Mouse (Mus musculus) lung, postnatal 0 days (tissue): ENCODE results near the gene Kpna3. TPM values are rescaled to one million over a fixed set of nuclear protein-coding genes. Genes with fewer than 3 reads are reported as not detected.

Experiments
- ATAC-seq: fragments of 200-750 bp; cut with Nextera tagmentation; 2 replicates; pipeline ENCODE4 v1.8.0; 2017; ENCODE audit warnings: moderate library complexity
- DNase-seq: peaks from one replicate; pipeline ENCODE4 v3.0.0-alpha.2; 2016; ENCODE audit warnings: low spot score
- H3K27ac ChIP-seq: fragments of 300-500 bp; sonication (generic); 2 replicates; pipeline ENCODE4 v1.5.1; 2014; ENCODE audit warnings: antibody characterized with exemption, mild to moderate bottlenecking, low read length, mixed read lengths
- H3K27me3 ChIP-seq: fragments of 300-500 bp; sonication (generic); replicated peaks from 2 replicates; pipeline ENCODE4 v1.6.1; 2014; ENCODE audit warnings: low read length, mixed read lengths; ENCODE audit not compliant: insufficient read depth
- H3K36me3 ChIP-seq: fragments of 300-500 bp; sonication (generic); 2 replicates; pipeline ENCODE4 v1.6.1; 2014; ENCODE audit warnings: low read length, mixed read lengths; ENCODE audit not compliant: insufficient read depth
- H3K4me1 ChIP-seq: fragments of 300-500 bp; sonication (generic); 2 replicates; pipeline ENCODE4 v1.6.1; 2014; ENCODE audit warnings: antibody characterized with exemption, low read depth, low read length, mixed read lengths; ENCODE audit not compliant: insufficient read depth
- H3K4me2 ChIP-seq: fragments of 300-500 bp; sonication (generic); replicated peaks from 2 replicates; pipeline ENCODE4 v1.6.1; 2014; ENCODE audit warnings: low read depth, mild to moderate bottlenecking, low read length, moderate library complexity, mixed read lengths
- H3K4me3 ChIP-seq: fragments of 300-500 bp; sonication (generic); 2 replicates; pipeline ENCODE4 v1.5.1; 2014; ENCODE audit warnings: low read depth, low read length
- H3K9ac ChIP-seq: fragments of 300-500 bp; sonication (generic); replicated peaks from 2 replicates; pipeline ENCODE4 v1.6.1; 2014; ENCODE audit warnings: low read depth, mild to moderate bottlenecking
- H3K9me3 ChIP-seq: fragments of 300-500 bp; sonication (generic); 2 replicates; pipeline ENCODE4 v1.6.1; 2016; ENCODE audit warnings: low read length, mixed read lengths
- CTCF ChIP-seq: IDR thresholded peaks from 2 replicates; pipeline ENCODE4 v1.5.1; 2016; ENCODE audit warnings: antibody characterized with exemption, mild to moderate bottlenecking
- EP300 ChIP-seq: IDR thresholded peaks from 2 replicates; pipeline ENCODE4 v1.6.1; 2016; ENCODE audit warnings: antibody characterized with exemption, mild to moderate bottlenecking, control low read depth
- WGBS: fragments of 180-500 bp; shearing (Covaris S2); extraction: QIAGEN DNeasy Blood & Tissue Kit; methylation state at CpG from one replicate; pipeline ENCODE4 v1.1.7; 2014; 5-methylcytosine and 5-hydroxymethylcytosine counted together
- polyA plus RNA-seq: library from polyadenylated mRNA; unstranded; fragments of >200 nt; fragmentation: Nextera tagmentation; extraction: Ambion mirVana; gene quantifications from 2 replicates; pipeline ENCODE4 v1.2.1, GENCODE M21; 2015

Gene Kpna3
- polyA plus RNA-seq, result 14.8 and 16.4 TPM in 2 replicates

GRCm38 (mm10) chr14:61439661-61440559 is at the start of gene Kpna3:
TSS of gene Kpna3 (minus strand) at chr14:61439874.
- no peaks in the 10 kb centered on the region for H3K27me3 ChIP-seq
- peak within 1 kb of the TSS; percentile 63 for H3K9ac ChIP-seq
- ATAC-seq (peak; percentile 98), DNase-seq (peak; percentile 99)
- WGBS, result under 1% methylated on average over 55 of the region's 85 CpGs
- H3K36me3 ChIP-seq, result no peaks in the 10 kb centered on the region
- H3K9me3 ChIP-seq, result no peaks in the 10 kb centered on the region
- TF ChIP-seq CTCF (no peak), EP300 (no peak)
- peak within 1 kb of the TSS; percentile 78 for H3K4me3 ChIP-seq
- H3K4me1 ChIP-seq, result no peaks in the 10 kb centered on the region
- peak within 1 kb of the TSS; percentile 88 for H3K4me2 ChIP-seq
- peak within 1 kb of the TSS; percentile 96 for H3K27ac ChIP-seq

GRCm38 (mm10) chr14:61460365-61460764 is 20.7 kb upstream of the Kpna3 start:
- ATAC-seq, result no peak
- Histone ChIP-seq H3K4me3 (no peak overlapping the region), H3K9me3 (no peaks in the 10 kb centered on the region), H3K27ac (no peak overlapping the region), H3K27me3 (no peaks in the 10 kb centered on the region), H3K36me3 (no peaks in the 10 kb centered on the region), H3K4me2 (no peak overlapping the region), H3K9ac (no peak overlapping the region), H3K4me1 (no peaks in the 10 kb centered on the region)
- no peak for DNase-seq
- 66% methylated on average over 2 of the region's 2 CpGs for WGBS
- no peak for TF ChIP-seq EP300
- no peak for TF ChIP-seq CTCF

DNA sequence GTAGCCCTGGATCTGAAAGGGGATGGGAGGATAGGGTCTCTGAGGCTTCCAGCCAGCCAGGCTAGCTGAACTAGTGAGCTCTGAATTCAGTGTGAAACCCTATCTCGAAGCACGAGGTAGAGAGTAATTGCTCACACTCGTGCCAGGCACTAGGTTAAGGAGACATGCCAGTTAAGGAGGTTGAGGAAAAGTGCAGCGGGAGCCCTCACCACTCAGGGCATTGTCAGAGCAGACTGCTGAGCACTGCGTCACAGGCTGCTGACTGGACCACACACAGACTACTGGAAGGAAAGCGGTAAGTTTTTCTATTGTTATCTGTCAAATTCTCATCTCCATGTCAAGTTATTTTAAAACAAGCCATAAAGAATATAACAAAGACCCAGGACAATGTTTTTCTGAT is 17.8 kb upstream of the Kpna3 start:
- H3K4me2 ChIP-seq, result no peak overlapping the region
- H3K27me3 ChIP-seq, result no peaks in the 10 kb centered on the region
- H3K9ac ChIP-seq, result no peak overlapping the region
- no peak overlapping the region for H3K4me3 ChIP-seq
- no peak overlapping the region for H3K27ac ChIP-seq
- no peak for ATAC-seq
- H3K4me1 ChIP-seq, result no peaks in the 10 kb centered on the region
- H3K9me3 ChIP-seq, result no peaks in the 10 kb centered on the region
- DNase-seq, result no peak
- H3K36me3 ChIP-seq, result no peaks in the 10 kb centered on the region
- 31% methylated on average over 6 of the region's 6 CpGs for WGBS
- TF ChIP-seq EP300 (no peak), CTCF (no peak)

GRCm38 (mm10) chr14:61455571-61455970 is 15.9 kb upstream of the Kpna3 start:
- DNase-seq, result no peak
- H3K4me3 ChIP-seq, result no peak overlapping the region
- H3K36me3 ChIP-seq, result no peaks in the 10 kb centered on the region
- no peak for TF ChIP-seq CTCF
- TF ChIP-seq EP300, result no peak
- H3K4me2 ChIP-seq, result no peak overlapping the region
- no peak overlapping the region for H3K27ac ChIP-seq
- no peaks in the 10 kb centered on the region for H3K9me3 ChIP-seq
- ATAC-seq, result no peak
- no peaks in the 10 kb centered on the region for H3K4me1 ChIP-seq
- no peak overlapping the region for H3K9ac ChIP-seq
- WGBS, result 83% methylated on average over 3 of the region's 3 CpGs
- H3K27me3 ChIP-seq, result no peaks in the 10 kb centered on the region

- ATAC-seq, result no peak
- Histone ChIP-seq H3K4me3 (no peak overlapping the region), H3K9ac (no peak overlapping the region), H3K9me3 (no peaks in the 10 kb centered on the region), H3K4me2 (no peak overlapping the region), H3K36me3 (no peaks in the 10 kb centered on the region), H3K27me3 (no peaks in the 10 kb centered on the region), H3K4me1 (no peaks in the 10 kb centered on the region), H3K27ac (no peak overlapping the region)
- WGBS, result 68% methylated on average over 4 of the region's 4 CpGs
- TF ChIP-seq CTCF (no peak), EP300 (no peak)
- DNase-seq, result no peak
These were observed 13.4 kb upstream of the Kpna3 start for GRCm38 (mm10) chr14:61453032-61453431.

GRCm38 (mm10) chr14:61452481-61452880 is 12.8 kb upstream of the Kpna3 start:
- H3K4me1 ChIP-seq, result no peaks in the 10 kb centered on the region
- no peak overlapping the region for H3K4me2 ChIP-seq
- peak; percentile 48; the same call in 1 of the 2 replicates for ATAC-seq
- H3K4me3 ChIP-seq, result no peak overlapping the region
- no peaks in the 10 kb centered on the region for H3K36me3 ChIP-seq
- 40% methylated on average over 6 of the region's 6 CpGs for WGBS
- H3K9ac ChIP-seq, result no peak overlapping the region
- no peaks in the 10 kb centered on the region for H3K27me3 ChIP-seq
- no peak overlapping the region for H3K27ac ChIP-seq
- TF ChIP-seq CTCF, result no peak
- TF ChIP-seq EP300, result no peak
- H3K9me3 ChIP-seq, result no peaks in the 10 kb centered on the region
- peak; percentile 43 for DNase-seq
